Mouse (Mus musculus) liver, postnatal 0 days (tissue): ENCODE results near the gene Acsl1.

Source experiments
- CTCF ChIP-seq: sonication (generic); IDR thresholded peaks from 2 replicates; pipeline ENCODE4 v1.5.1; 2016; ENCODE audit warnings: antibody characterized with exemption, low read depth
- EP300 ChIP-seq: IDR thresholded peaks from 2 replicates; pipeline ENCODE4 v1.6.1; 2016; ENCODE audit warnings: antibody characterized with exemption, low read depth, mild to moderate bottlenecking

DNA sequence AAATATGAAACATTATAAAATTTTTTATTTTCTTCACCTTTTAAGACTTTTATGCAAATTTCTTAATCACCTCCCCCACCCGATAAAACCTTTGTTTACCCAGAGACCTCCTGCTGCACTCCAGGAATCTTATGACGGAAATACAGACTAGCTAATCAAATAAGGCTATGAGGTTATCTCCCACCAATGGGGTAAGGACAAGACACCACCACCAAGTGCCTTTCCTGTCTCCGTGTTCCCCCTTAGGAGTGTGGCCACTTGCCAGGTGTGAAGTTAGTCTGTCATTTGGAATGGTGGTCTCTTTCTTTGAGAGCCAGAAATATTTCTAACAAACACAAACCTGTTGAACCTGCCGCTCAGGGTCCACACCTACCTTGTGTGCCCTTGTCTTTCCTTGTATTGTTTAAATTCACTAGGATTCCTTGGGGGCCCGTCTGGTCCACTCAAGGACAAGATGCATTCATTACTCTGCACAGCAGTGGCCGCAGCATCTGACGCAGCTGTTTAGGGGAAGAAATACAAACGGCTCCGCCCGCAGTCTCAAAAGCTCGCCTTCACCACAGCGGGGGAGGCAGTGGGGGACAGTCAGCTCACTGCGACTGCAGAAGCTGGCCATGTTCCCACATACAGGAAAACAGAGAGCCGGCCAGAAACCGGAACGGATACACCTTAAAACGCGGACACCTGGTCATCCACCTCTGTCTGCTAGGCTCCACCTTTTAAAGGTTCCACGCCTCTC lies 31.7 kb downstream of the Acsl1 start:
- TF ChIP-seq CTCF (no peak), EP300 (no peak)
